Mouse (Mus musculus) midbrain, postnatal 0 days (tissue): ENCODE results near the gene Erf. TPM values are rescaled to one million over a fixed set of nuclear protein-coding genes. Genes with fewer than 3 reads are reported as not detected.

Experiments
- ATAC-seq: fragments of 200-750 bp; cut with Nextera tagmentation; 2 replicates; pipeline ENCODE4 v1.8.0; 2017; ENCODE audit warnings: moderate number of reproducible peaks, mild to moderate bottlenecking, moderate TSS enrichment, moderate library complexity; ENCODE audit not compliant: low FRiP score
- DNase-seq: peaks from one replicate; pipeline ENCODE4 v3.0.0-alpha.2; 2015; ENCODE audit warnings: low spot score
- H3K27ac ChIP-seq: fragments of 300-500 bp; sonication (generic); 2 replicates; pipeline ENCODE4 v1.5.1; 2014; ENCODE audit warnings: low read depth, mild to moderate bottlenecking, low read length, mixed read lengths
- H3K27me3 ChIP-seq: fragments of 300-500 bp; sonication (generic); 2 replicates; pipeline ENCODE4 v1.6.1; 2014; ENCODE audit warnings: low read length, control low read depth, mixed read lengths; ENCODE audit not compliant: insufficient read depth
- H3K36me3 ChIP-seq: fragments of 300-500 bp; sonication (generic); 2 replicates; pipeline ENCODE4 v1.6.1; 2014; ENCODE audit warnings: low read length, control low read depth, mixed read lengths; ENCODE audit not compliant: insufficient read depth
- H3K4me1 ChIP-seq: fragments of 300-500 bp; sonication (generic); 2 replicates; pipeline ENCODE4 v1.6.1; 2014; ENCODE audit warnings: mild to moderate bottlenecking, control low read depth, antibody characterized with exemption, low read length, mixed read lengths; ENCODE audit not compliant: insufficient read depth
- H3K4me2 ChIP-seq: fragments of 300-500 bp; sonication (generic); 2 replicates; pipeline ENCODE4 v1.6.1; 2014; ENCODE audit warnings: low read depth, mild to moderate bottlenecking, low read length, mixed read lengths; ENCODE audit not compliant: poor library complexity, severe bottlenecking
- H3K4me3 ChIP-seq: fragments of 300-500 bp; sonication (generic); 2 replicates; pipeline ENCODE4 v1.5.1; 2014; ENCODE audit warnings: low read depth, mild to moderate bottlenecking, low read length, moderate library complexity
- H3K9ac ChIP-seq: fragments of 300-500 bp; sonication (generic); replicated peaks from 2 replicates; pipeline ENCODE4 v1.6.1; 2014; ENCODE audit warnings: mild to moderate bottlenecking, low read length, moderate library complexity, mixed read lengths; ENCODE audit not compliant: poor library complexity, severe bottlenecking
- H3K9me3 ChIP-seq: fragments of 300-500 bp; sonication (generic); 2 replicates; pipeline ENCODE4 v1.6.1; 2016; ENCODE audit warnings: low read length, control low read depth
- CTCF ChIP-seq: IDR thresholded peaks from 2 replicates; pipeline ENCODE4 v1.5.1; 2016; ENCODE audit warnings: antibody characterized with exemption, mild to moderate bottlenecking
- WGBS: fragments of 180-500 bp; shearing (Covaris S2); extraction: QIAGEN DNeasy Blood & Tissue Kit; methylation state at CpG from one replicate; pipeline ENCODE4 v1.1.7; 2014; 5-methylcytosine and 5-hydroxymethylcytosine counted together
- polyA plus RNA-seq: library from polyadenylated mRNA; unstranded; fragments of >200 nt; fragmentation: Nextera tagmentation; extraction: Ambion mirVana; gene quantifications from 2 replicates; pipeline ENCODE4 v1.2.1, GENCODE M21; 2015
- total RNA-seq: library from RNA; depleted of rRNA; stranded (reverse); fragments of >200 nt; gene quantifications from 2 replicates; pipeline ENCODE4 v1.2.3, GENCODE M21; 2014

Gene Erf
- total and polyA plus RNA-seq, 2 experiments from 2014 or later = 3.0 to 15.8 TPM

DNA sequence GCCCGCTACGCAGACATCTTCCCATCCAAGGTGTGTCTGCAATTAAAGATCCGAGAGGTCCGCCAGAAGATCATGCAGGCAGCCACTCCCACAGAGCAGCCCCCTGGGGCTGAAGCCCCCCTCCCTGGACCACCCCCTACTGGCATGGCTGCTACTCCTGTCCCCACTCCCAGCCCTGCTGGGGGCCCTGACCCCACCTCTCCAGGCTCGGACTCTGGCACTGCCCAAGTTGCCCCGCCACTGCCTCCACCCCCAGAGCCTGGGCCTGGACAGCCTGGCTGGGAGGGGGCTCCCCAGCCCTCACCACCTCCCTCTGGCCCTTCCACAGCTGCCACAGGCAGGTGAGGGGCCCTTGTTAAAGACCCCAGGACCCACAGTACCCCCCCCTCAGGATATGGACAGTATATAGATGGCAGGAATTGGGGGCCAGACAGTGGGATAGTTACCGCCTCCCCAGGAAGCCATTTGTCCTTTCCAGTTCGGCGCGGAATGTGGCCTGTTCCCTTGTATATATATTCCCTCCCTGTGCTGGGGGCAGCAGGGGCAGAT, 42.7 kb upstream of the Erf start:
- Histone ChIP-seq H3K36me3 (peaks cover 55% of the 10 kb centered on the region), H3K27ac (0 out of 2 replicates have a peak overlapping the region, but pooled peaks have one; percentile 26)
- WGBS = 83% methylated on average over 10 of the region's 10 CpGs

DNA sequence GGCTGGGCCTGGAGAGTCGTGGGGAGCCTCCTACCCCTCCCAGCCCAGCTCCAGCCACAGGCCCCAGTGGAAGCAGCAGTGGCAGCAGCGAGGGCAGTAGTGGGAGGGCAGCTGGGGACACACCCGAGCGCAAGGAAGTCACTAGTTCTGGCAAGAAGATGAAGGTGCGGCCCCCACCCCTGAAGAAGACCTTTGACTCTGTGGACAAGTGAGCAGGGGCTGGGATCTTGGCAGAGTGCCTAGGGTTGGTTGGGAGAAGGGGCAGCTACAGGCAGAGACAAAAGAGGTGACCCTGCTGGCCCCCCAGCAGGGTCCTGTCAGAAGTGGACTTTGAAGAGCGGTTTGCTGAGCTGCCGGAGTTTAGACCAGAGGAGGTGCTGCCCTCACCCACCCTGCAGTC, 41.5 kb upstream of the Erf start:
- 57% methylated on average over 7 of the region's 7 CpGs for WGBS
- no peak for TF ChIP-seq CTCF
- no peak overlapping the region for H3K9ac ChIP-seq
- H3K36me3 ChIP-seq = peaks cover 67% of the 10 kb centered on the region
- no peak overlapping the region for H3K4me2 ChIP-seq
- no peaks in the 10 kb centered on the region for H3K27me3 ChIP-seq
- peak overlapping the region; percentile 38; the same call in 1 of the 2 replicates for H3K27ac ChIP-seq
- ATAC-seq = no peak
- H3K4me1 ChIP-seq = peaks cover 6% of the 10 kb centered on the region; the same call in 1 of the 2 replicates
- no peaks in the 10 kb centered on the region for H3K9me3 ChIP-seq
- no peak overlapping the region for H3K4me3 ChIP-seq
- no peak for DNase-seq

More for the DNA sequence above, 42.7 kb upstream of the Erf start:
- no peaks in the 10 kb centered on the region for H3K9me3 ChIP-seq
- no peak overlapping the region for H3K4me3 ChIP-seq
- DNase-seq (no peak), ATAC-seq (no peak)
- no peak overlapping the region for H3K9ac ChIP-seq
- H3K27me3 ChIP-seq = no peaks in the 10 kb centered on the region
- peaks cover 6% of the 10 kb centered on the region; the same call in 1 of the 2 replicates for H3K4me1 ChIP-seq
- H3K4me2 ChIP-seq = no peak overlapping the region
- no peak for TF ChIP-seq CTCF

DNA sequence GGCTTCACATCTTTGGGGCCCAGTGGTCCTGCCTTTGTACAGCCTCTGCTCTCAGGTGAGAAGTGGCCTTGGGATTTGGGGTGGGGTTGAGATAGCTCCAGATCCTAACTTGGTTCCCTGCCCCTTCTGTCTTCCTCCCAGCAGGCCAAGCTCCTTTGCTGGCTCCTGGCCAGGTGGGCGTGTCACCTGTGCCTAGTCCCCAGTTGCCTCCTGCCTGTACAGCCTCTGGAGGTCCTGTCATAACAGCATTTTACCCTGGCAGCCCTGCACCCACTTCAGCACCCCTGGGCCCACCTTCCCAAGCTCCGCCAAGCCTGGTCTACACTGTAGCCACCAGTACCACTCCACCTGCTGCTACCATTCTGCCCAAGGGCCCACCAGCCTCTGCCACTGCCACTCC, 40.4 kb upstream of the Erf start:
- H3K4me2 ChIP-seq = no peak overlapping the region
- H3K9ac ChIP-seq = no peak overlapping the region
- TF ChIP-seq CTCF = no peak; the same call in 1 of the 2 replicates
- no peak overlapping the region for H3K4me3 ChIP-seq
- H3K27ac ChIP-seq = no peak overlapping the region
- no peak for ATAC-seq
- WGBS = 83% methylated on average over 2 of the region's 2 CpGs
- H3K36me3 ChIP-seq = peaks cover 79% of the 10 kb centered on the region
- no peaks in the 10 kb centered on the region for H3K27me3 ChIP-seq
- H3K4me1 ChIP-seq = peaks cover 2% of the 10 kb centered on the region; the same call in 1 of the 2 replicates
- no peaks in the 10 kb centered on the region for H3K9me3 ChIP-seq
- DNase-seq = no peak

DNA sequence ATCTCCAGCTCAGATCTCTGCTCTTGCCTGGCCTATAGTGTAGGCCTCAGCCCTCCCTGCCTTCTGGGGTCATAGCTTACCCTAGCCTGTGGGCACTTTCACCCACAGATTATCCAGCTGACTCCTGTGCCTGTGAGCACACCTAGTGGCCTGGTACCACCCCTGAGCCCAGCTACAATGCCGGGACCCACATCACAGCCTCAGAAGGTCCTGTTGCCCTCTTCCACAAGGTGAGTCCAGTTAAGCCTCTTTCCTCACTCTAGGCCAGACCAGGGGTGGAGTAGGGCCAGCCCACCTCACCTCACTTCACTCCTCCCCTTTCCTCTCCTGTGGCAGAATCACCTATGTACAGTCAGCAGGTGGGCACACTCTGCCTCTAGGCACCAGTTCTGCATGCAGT, 39.9 kb upstream of the Erf start:
- H3K4me3 ChIP-seq = no peak overlapping the region
- no peaks in the 10 kb centered on the region for H3K9me3 ChIP-seq
- H3K4me2 ChIP-seq = no peak overlapping the region
- 100% methylated on average over 1 of the region's 1 CpGs for WGBS
- ATAC-seq = no peak
- no peak overlapping the region for H3K9ac ChIP-seq
- H3K27me3 ChIP-seq = no peaks in the 10 kb centered on the region
- no peak for DNase-seq
- H3K27ac ChIP-seq = no peak overlapping the region
- H3K36me3 ChIP-seq = peaks cover 83% of the 10 kb centered on the region
- H3K4me1 ChIP-seq = no peaks in the 10 kb centered on the region
- no peak for TF ChIP-seq CTCF

DNA sequence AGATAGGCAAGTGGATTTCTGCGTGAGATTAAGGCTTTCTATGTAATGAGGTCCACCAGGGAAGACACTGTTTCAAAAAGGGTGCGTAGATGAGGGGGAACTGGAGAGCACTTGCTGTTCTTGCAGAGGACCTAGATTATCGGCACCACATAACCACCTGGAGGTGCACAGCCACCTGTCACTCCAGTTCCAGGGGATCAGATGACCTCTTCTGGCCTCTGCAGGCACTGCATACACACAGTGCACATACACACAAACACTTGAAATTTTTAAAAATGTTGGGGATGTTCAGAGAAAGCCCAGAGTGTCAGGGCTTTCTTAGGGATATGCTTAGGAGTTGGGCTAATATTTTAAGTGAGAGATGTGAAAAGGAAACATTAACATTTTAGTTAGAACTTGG, 39.4 kb upstream of the Erf start:
- Histone ChIP-seq H3K4me1 (no peaks in the 10 kb centered on the region), H3K36me3 (peaks cover 88% of the 10 kb centered on the region), H3K9me3 (no peaks in the 10 kb centered on the region), H3K27ac (no peak overlapping the region), H3K27me3 (no peaks in the 10 kb centered on the region), H3K9ac (no peak overlapping the region), H3K4me2 (no peak overlapping the region), H3K4me3 (no peak overlapping the region)
- peak; percentile 40 for TF ChIP-seq CTCF
- no peak for ATAC-seq
- no peak for DNase-seq
- WGBS = 91% methylated on average over 3 of the region's 3 CpGs

DNA sequence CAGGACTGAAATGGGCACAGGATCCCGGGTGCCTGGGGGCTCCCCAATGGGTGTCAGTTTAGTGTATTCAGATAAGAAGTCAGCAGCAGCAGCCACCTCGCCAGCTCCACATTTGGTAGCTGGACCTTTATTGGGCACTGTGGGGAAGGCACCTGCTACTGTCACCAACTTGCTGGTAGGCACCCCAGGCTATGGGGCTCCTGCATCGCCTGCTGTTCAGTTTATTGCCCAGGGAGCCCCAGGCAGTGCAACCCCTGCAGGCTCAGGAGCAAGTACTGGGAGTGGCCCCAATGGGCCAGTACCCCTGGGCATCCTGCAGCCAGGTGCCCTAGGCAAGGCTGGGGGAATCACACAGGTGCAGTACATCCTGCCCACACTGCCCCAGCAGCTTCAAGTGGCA, 38.2 kb upstream of the Erf start:
- DNase-seq = no peak
- WGBS = 89% methylated on average over 3 of the region's 3 CpGs
- Histone ChIP-seq H3K27ac (no peak overlapping the region), H3K4me3 (no peak overlapping the region), H3K9me3 (no peaks in the 10 kb centered on the region), H3K4me2 (no peak overlapping the region), H3K9ac (no peak overlapping the region), H3K4me1 (peaks cover 11% of the 10 kb centered on the region), H3K27me3 (no peaks in the 10 kb centered on the region), H3K36me3 (peaks cover 82% of the 10 kb centered on the region)
- TF ChIP-seq CTCF = no peak
- ATAC-seq = no peak
